Mouse (Mus musculus) kidney, postnatal 4 days (tissue): ENCODE data around the gene Sema3a.
A peak's percentile ranks its signal among the peaks of the same experiment; 100 is the strongest.
"Not testable (repeated sequence)": the region's sequence is repeated elsewhere in the genome, so short reads cannot be mapped to it uniquely, and the experiment has no call there.

Source experiments
- DNase-seq, 2 experiments: peaks; one replicate each; pipeline ENCODE4 v3.0.0; 2021; ENCODE audit warnings: mixed read lengths in 2 of 2

Gene Sema3a

DNA sequence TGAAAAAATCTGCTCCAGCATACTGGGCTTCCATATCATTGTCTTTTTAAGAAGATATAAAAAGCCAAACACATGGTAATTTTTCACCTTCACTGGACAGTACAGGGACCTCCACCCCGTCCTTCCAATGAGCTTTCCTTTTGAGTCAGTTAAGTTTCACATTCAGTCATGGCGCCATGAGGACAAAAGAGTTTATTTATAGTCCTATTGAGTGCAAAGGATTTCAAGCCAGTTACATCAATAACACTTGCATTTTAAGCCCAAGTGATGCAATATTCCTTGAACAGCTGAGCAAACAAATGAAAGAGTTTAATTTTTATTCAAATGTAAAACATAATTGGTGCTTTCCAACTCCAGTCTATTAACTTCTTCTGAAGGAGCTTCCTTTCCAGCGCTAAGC, 448.7 kb downstream of the Sema3a start:
- no peak for DNase-seq

DNA sequence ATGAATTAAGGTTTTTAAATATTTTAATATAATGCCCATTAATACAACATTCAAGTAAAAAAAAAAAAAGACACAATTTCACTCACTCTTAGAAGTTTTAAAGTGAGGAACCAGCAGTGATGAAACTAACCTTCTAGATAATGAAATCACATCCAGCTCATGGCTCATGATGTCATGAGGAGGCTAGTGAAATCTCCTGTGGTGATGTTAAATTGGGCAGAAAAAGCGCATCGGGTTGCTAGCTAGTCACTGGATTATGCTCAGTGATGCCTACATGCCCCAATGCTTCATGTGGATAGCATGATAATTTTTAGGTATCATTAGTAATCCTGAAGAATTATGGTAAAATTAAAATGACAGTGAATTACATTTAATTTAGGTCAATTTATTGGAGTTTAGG, 453.9 kb downstream of the Sema3a start:
- DNase-seq, result no peak

DNA sequence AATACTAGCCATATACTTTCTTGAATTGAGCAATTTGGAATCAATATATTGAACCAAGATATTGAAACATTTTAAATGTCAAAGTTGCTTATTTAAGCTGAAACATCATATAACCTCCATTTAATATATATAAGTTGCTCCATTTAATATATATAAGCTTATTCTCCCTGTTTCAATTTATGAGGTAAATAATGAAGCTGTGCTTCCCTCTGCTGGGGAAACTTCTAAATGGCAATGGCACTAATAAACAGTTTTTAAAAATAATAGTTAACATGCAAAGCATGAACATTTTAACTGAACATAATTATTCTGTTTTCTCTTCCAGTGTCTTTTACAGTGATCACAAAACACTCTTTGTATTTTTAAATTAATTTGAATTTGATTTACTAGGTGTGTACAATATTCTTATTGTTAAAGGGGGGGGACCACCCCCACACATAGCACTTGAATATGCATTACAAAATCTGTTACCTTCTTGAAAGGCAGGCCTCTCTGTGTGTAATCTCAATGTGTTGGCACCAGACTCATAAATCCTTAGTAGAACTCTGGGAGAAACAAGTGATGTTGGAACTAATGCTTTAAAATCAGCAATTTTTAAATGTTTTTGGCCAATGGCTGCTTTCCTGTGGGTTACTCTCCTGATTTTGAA, 460.5 kb downstream of the Sema3a start:
- DNase-seq, result no peak

GRCm38 (mm10) chr5:13594422-13594821, 469.2 kb downstream of the Sema3a start:
- no peak for DNase-seq

- no peak for DNase-seq
These were observed 486.4 kb downstream of the Sema3a start for GRCm38 (mm10) chr5:13611631-13612030.

DNA sequence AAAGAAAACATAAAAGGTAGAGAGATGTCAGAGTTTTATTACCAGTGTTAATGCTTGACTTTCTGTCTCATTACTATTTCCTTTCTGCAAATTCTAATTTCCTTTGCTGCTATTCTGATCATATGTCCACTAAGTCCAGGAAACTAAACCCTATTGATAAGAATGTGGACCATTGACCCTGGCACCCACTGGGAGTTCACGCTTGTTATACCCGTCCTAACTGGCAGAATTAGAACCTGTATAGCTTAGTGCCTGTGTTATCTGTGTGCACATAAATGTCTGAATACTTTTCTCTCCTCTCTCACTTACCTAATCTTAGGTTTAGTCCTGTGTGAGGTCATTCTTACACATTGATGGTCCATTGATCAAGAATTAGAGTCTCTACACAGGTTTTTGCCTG, 486.9 kb downstream of the Sema3a start:
- no peak for DNase-seq

GRCm38 (mm10) chr5:13614575-13614974, 489.4 kb downstream of the Sema3a start:
- DNase-seq, result not testable (repeated sequence)

DNA sequence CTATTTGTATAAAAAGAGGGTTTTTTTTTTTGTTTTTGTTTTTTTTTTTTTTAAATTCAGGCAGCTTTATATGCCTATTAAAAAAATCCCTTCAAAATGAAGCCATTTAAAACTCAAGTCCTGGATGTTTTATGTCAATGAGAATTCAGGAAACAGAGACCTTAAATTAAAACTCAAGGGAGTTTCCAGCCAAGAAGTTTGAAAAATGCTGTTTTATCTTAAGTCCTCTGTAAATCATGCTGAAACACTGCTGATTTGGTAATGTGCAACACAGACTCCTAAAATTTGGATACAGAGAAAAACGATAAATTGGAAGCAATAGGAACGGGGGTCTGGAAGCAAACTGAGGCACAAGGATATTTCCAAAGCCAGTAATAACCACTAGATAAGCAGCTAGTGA, 490.7 kb downstream of the Sema3a start:
- no peak for DNase-seq

GRCm38 (mm10) chr5:13622578-13622977, 497.4 kb downstream of the Sema3a start:
- no peak for DNase-seq

- DNase-seq, result no peak
These were observed 499.5 kb downstream of the Sema3a start for GRCm38 (mm10) chr5:13624754-13625153.

DNA sequence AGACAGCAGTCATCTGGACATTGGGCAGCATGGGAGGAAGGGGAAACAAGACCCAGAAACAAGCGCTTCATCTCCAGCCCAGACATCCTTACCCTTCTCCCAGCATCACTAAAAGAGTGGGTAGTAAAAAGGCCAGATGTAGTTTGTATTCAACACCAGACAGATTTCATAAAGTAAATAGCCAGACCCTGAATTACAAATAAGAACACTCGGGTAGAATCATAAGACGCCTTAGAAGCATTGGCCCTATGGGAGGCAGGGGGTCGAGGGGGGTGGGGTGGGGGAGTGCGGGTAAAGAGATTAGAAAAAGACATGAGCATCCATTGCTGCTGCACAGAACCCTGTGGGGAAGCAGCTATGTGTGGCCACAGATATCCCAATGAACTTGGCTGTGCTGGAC, 500.9 kb downstream of the Sema3a start:
- no peak for DNase-seq

DNA sequence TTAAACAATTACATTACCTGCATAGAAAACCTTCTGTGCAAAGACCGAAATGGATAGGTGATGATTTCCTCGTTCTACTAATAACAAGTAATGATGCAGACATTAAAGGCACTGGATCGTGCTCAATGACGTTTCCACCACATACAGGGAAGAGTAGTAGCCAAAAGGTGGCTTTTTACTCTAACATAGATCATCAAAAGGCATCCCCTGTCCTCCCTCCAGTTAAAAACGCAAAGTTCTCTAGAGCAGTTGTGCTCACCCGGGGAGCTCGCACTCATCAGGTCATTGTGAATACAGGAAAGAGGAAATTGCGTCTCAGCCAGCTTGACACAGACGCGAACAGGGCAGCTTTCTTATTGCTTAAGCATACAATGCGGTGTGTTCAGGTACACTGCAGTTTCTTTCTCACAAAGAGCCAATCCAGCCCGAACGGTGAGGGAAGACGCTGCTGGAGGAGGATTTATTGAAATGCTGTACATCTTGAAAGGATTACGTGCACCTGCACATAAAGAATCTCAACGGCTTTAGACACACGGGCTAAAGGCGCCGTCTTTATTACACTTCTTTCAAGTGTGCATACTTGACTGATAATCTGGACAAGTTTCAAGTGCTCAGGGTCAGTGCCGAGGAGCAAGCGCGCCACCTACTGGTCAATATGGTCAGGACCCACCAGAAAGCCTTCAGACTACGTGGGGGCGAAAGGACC, 503.5 kb downstream of the Sema3a start:
- peak; percentile 90 for DNase-seq

DNA sequence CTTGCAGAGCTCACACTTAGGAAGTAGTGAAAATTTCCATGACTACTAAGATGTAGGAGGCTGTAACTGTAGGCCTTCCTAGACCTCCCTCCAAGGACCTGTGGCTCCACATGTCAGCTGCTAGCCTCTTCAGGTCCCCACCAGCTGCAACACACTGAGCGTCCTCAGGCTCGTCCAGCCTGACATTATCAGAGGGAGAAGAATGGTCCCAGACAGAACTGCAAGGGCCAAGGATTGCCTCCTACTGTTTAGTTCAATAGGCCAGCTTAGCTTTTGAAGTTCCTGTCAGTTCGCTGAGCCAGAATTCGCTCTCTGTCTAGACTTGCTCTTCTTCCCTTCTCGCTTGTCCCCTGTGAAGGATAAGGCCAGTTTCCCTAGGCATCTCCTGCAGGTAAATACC, 504.7 kb downstream of the Sema3a start:
- DNase-seq, result no peak

GRCm38 (mm10) chr5:13630692-13631091, 505.5 kb downstream of the Sema3a start:
- DNase-seq, result no peak

DNA sequence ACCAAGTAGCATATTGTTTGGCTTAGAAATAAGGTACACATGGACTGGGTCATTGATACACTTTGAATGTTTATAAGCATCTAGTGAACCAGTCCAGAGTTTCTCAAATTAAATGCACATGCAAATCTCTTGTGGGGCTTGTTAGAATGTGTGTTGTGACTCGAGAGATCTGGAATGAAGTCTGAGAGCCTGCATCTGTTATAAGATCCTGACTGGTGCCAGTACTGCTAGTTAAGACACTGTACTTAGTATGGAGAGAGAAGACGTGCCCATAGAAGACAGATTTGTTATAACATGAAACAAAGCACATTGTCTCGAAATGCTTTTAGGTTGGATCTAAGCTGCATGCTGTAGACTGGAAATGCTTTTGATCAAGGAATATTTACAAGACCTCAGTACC, 511.0 kb downstream of the Sema3a start:
- DNase-seq, result no peak
